Mouse (Mus musculus) limb, embryonic 14.5 days (tissue): Measurements from ENCODE around the gene Coq8a. TPM values are rescaled to one million over a fixed set of nuclear protein-coding genes. Genes with fewer than 3 reads are reported as not detected.

Source experiments
- ATAC-seq: fragments of 200-750 bp; cut with Nextera tagmentation; 2 replicates; pipeline ENCODE4 v1.8.0; 2017; ENCODE audit warnings: low read depth, moderate number of reproducible peaks, moderate TSS enrichment; ENCODE audit not compliant: low FRiP score
- DNase-seq: peaks from one replicate; pipeline ENCODE4 v3.0.0-alpha.2; 2015; ENCODE audit warnings: low spot score
- H3K27ac ChIP-seq: fragments of 300-500 bp; sonication (generic); replicated peaks from 2 replicates; pipeline ENCODE4 v1.5.1; 2014; ENCODE audit warnings: low read depth, mild to moderate bottlenecking, low read length, moderate library complexity, mixed read lengths
- H3K27me3 ChIP-seq: fragments of 300-500 bp; sonication (generic); 2 replicates; pipeline ENCODE4 v1.6.1; 2014; ENCODE audit warnings: low read length, mixed read lengths; ENCODE audit not compliant: control insufficient read depth, insufficient read depth
- H3K36me3 ChIP-seq: fragments of 300-500 bp; sonication (generic); 2 replicates; pipeline ENCODE4 v1.6.1; 2014; ENCODE audit warnings: mild to moderate bottlenecking, low read length, moderate library complexity, mixed read lengths; ENCODE audit not compliant: control insufficient read depth, insufficient read depth
- H3K4me1 ChIP-seq: fragments of 300-500 bp; sonication (generic); 2 replicates; pipeline ENCODE4 v1.6.1; 2014; ENCODE audit warnings: antibody characterized with exemption, low read length, mixed read lengths; ENCODE audit not compliant: control insufficient read depth, insufficient read depth
- H3K4me2 ChIP-seq: fragments of 300-500 bp; sonication (generic); replicated peaks from 2 replicates; pipeline ENCODE4 v1.6.1; 2014; ENCODE audit warnings: low read depth, mild to moderate bottlenecking, low read length, moderate library complexity; ENCODE audit not compliant: severe bottlenecking
- H3K4me3 ChIP-seq: fragments of 300-500 bp; sonication (generic); replicated peaks from 2 replicates; pipeline ENCODE4 v1.5.1; 2014; ENCODE audit warnings: low read length
- H3K9ac ChIP-seq: fragments of 300-500 bp; sonication (generic); 2 replicates; pipeline ENCODE4 v1.6.1; 2014; ENCODE audit warnings: mild to moderate bottlenecking, low read depth, low read length, moderate library complexity; ENCODE audit not compliant: severe bottlenecking
- H3K9me3 ChIP-seq: fragments of 300-500 bp; sonication (generic); 2 replicates; pipeline ENCODE4 v1.6.1; 2016; ENCODE audit warnings: low read length; ENCODE audit not compliant: control insufficient read depth
- POLR2A ChIP-seq: fragments of 200-500 bp; IDR thresholded peaks from 2 replicates; pipeline ENCODE4 v1.8.0; 2012; ENCODE audit warnings: inconsistent platforms, mild to moderate bottlenecking, moderate library complexity, borderline replicate concordance; ENCODE audit not compliant: insufficient read depth, insufficient read length; ENCODE audit errors: extremely low read depth
- WGBS: fragments of 180-500 bp; shearing (Covaris S2); extraction: QIAGEN DNeasy Blood & Tissue Kit; methylation state at CpG from one replicate; pipeline ENCODE4 v1.1.7; 2014; 5-methylcytosine and 5-hydroxymethylcytosine counted together
- polyA plus RNA-seq, 2 experiments: library from polyadenylated mRNA; depleted of rRNA in 1 of 2; stranded (reverse) in 1 of 2; unstranded in 1 of 2; fragments of >200 nt; fragmentation: Nextera tagmentation in 1 of 2; extraction: Ambion mirVana in 1 of 2; gene quantifications; 2 replicates each; pipeline versions ENCODE4 v1.2.1 to v1.2.3; 2012 to 2014

Gene Coq8a
- polyA plus RNA-seq, 2 experiments: 6.3 to 8.1 TPM

DNA sequence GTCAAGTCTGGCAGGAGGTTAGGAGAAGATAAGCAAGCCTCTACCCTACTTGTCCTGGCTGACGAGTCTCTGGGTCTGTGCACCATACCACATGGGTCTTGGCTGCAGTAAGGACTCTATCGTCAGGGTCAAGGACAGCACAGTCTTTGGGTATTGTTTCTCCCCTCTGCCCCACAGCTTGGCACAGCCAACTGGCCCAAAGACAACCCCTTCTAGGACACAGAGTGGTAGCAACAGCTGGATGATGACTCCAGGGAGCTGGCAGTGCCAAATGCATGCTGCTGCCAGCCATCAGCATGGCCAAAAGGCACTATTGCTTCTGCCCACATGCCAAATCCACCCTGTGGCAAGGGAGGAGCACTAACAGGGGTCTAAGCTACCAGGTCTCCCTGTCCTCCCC lies 27.5 kb downstream of the Coq8a start:
- no peak for DNase-seq
- Histone ChIP-seq H3K27me3 (no peaks in the 10 kb centered on the region), H3K4me3 (no peak overlapping the region), H3K27ac (no peak overlapping the region), H3K9me3 (no peaks in the 10 kb centered on the region), H3K4me2 (no peak overlapping the region), H3K4me1 (no peaks in the 10 kb centered on the region), H3K9ac (no peak overlapping the region), H3K36me3 (peaks cover 6% of the 10 kb centered on the region; the same call in 1 of the 2 replicates)
- no peak for ATAC-seq
- TF ChIP-seq POLR2A: no peak
- 88% methylated on average over 2 of the region's 2 CpGs for WGBS

DNA sequence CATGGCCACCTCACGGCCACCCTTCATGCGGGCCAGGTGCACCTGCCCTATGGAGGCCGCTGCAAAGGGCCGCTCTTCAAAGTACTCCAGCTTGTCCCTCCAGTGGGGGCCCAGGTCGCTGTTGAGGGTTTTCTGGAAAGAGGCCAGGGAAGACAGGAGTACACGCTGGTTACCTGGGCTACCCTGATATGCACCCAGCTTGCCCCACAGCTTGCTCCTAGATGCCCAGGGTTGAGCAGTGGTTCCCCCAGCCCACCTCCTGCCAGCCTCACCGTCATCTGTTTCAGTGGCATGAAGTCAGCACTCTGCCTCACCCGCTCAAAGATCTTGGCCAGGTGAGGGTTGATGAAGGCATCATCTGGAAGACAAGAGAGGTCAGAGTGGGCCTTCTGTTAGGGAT lies 29.3 kb downstream of the Coq8a start:
- TF ChIP-seq POLR2A: no peak
- Histone ChIP-seq H3K27ac (no peak overlapping the region), H3K27me3 (no peaks in the 10 kb centered on the region), H3K9me3 (no peaks in the 10 kb centered on the region), H3K4me3 (no peak overlapping the region), H3K4me1 (no peaks in the 10 kb centered on the region), H3K9ac (no peak overlapping the region), H3K4me2 (no peak overlapping the region), H3K36me3 (peaks cover 13% of the 10 kb centered on the region)
- no peak for DNase-seq
- no peak for ATAC-seq
- WGBS: 86% methylated on average over 8 of the region's 8 CpGs

DNA sequence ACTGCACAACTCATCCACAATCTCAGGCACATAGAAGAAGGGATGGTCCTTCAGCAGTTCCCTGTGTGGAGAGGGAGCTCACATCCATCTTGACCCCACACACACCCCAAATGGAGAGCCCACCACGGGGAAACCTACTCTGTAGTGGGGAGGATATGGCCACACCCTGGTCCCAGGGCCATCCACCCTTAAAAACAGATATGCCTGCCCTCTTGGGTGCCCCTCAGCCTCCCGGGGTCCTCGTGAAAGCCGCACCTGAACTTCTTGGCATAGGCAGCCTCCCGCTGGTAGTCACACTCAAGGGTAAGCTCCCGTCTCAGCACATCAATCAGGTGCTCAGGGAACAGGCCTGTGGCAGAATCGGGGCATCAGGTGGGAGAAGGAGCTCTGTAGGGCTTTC lies 30.2 kb downstream of the Coq8a start:
- Histone ChIP-seq H3K9me3 (no peaks in the 10 kb centered on the region), H3K4me1 (no peaks in the 10 kb centered on the region), H3K4me3 (no peak overlapping the region), H3K9ac (no peak overlapping the region), H3K27me3 (no peaks in the 10 kb centered on the region), H3K27ac (no peak overlapping the region), H3K36me3 (peaks cover 13% of the 10 kb centered on the region), H3K4me2 (no peak overlapping the region)
- DNase-seq (no peak), ATAC-seq (no peak)
- TF ChIP-seq POLR2A: no peak
- 91% methylated on average over 7 of the region's 7 CpGs for WGBS

DNA sequence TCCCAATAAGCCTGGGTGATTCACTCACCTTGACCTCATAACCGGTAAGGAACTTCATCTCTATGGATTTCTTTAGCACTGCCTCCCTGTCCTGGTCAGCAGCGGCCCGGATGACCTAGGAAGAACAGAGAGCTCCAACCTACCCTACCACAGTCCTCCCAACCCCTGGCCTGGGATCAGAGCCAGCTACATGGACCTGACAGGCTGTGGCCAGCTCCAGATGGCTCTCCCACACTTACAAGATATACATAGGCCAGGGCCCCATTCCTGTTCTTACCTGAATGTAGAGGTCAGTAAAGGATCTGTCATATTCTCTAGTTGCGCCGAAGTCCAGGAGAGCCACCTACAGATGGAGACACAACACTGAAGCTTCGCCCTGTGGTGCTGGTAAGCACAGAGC lies 31.1 kb downstream of the Coq8a start:
- DNase-seq: no peak
- 91% methylated on average over 6 of the region's 6 CpGs for WGBS

DNA sequence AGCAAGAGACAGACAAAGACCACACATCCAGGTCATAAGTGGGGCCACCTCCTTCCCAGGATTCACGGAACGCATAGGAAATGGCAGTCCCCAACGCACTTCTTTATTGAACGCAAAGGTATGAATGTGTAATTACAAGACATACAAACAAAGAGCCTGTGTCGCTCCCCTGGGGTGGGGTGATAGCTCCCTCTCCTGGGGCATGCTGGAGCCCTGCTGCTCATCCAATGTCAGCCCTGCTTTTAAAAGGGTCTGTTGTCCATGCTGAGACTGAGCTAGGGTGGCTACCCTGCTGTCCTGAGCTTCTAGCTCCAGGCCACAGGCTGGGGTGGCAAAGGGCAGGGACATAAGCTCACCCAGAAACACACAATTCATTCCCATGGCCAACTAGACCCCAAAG lies 32.9 kb downstream of the Coq8a start:
- no peaks in the 10 kb centered on the region for H3K27me3 ChIP-seq
- H3K27ac ChIP-seq: no peak overlapping the region
- no peak overlapping the region for H3K4me3 ChIP-seq
- no peak for TF ChIP-seq POLR2A
- 88% methylated on average over 5 of the region's 5 CpGs for WGBS
- ATAC-seq (no peak), DNase-seq (no peak)
- H3K36me3 ChIP-seq: peaks cover 34% of the 10 kb centered on the region
- no peaks in the 10 kb centered on the region for H3K4me1 ChIP-seq
- H3K4me2 ChIP-seq: no peak overlapping the region
- no peak overlapping the region for H3K9ac ChIP-seq
- no peaks in the 10 kb centered on the region for H3K9me3 ChIP-seq

More for the DNA sequence above, 31.1 kb downstream of the Coq8a start:
- Histone ChIP-seq H3K9me3 (no peaks in the 10 kb centered on the region), H3K27me3 (no peaks in the 10 kb centered on the region), H3K4me2 (no peak overlapping the region), H3K27ac (no peak overlapping the region), H3K4me3 (no peak overlapping the region), H3K36me3 (peaks cover 18% of the 10 kb centered on the region), H3K9ac (no peak overlapping the region), H3K4me1 (no peaks in the 10 kb centered on the region)
- ATAC-seq: no peak
- no peak for TF ChIP-seq POLR2A

DNA sequence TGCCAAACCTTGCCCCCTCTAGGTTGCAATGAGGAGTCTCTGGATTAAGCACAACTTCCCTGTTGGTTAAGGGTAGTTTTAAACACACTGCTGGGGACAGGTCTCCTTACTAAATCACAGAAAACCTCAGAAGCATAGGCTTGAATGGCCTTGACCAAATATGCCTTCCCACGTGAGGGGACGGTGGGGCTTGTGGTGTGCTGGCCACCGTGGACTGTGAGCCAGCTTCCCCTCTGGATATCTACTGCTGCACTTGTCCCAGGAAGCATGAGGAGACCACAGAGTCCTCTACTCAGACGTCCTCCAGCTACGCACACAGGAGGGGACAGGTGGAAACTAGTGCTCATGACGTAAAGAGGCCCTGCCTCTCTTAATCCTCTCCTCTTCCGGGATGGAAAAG lies 36.4 kb downstream of the Coq8a start:
- ATAC-seq (no peak), DNase-seq (no peak)
- Histone ChIP-seq H3K4me3 (no peak overlapping the region), H3K9ac (no peak overlapping the region), H3K4me2 (no peak overlapping the region), H3K4me1 (no peaks in the 10 kb centered on the region), H3K36me3 (peaks cover 45% of the 10 kb centered on the region), H3K27me3 (no peaks in the 10 kb centered on the region), H3K9me3 (no peaks in the 10 kb centered on the region), H3K27ac (no peak overlapping the region)
- no peak for TF ChIP-seq POLR2A
- WGBS: 52% methylated on average over 7 of the region's 7 CpGs
